Mouse (Mus musculus) hindbrain, embryonic 13.5 days (tissue): ENCODE measurements around the gene Cyb561d2. TPM values are rescaled to one million over a fixed set of nuclear protein-coding genes. Genes with fewer than 3 reads are reported as not detected.

ENCODE experiments used
- ATAC-seq: fragments of 200-750 bp; cut with Nextera tagmentation; 2 replicates; pipeline ENCODE4 v1.8.0; 2017; ENCODE audit warnings: moderate TSS enrichment; ENCODE audit not compliant: low FRiP score
- H3K27ac ChIP-seq: fragments of 300-500 bp; sonication (generic); 2 replicates; pipeline ENCODE4 v1.5.1; 2015; ENCODE audit warnings: inconsistent platforms, mild to moderate bottlenecking, moderate library complexity
- H3K27me3 ChIP-seq: fragments of 300-500 bp; sonication (generic); 2 replicates; pipeline ENCODE4 v1.6.1; 2015; ENCODE audit warnings: mild to moderate bottlenecking, inconsistent platforms
- H3K36me3 ChIP-seq: fragments of 300-500 bp; sonication (generic); 2 replicates; pipeline ENCODE4 v1.6.1; 2015; ENCODE audit warnings: mild to moderate bottlenecking, inconsistent platforms
- H3K4me1 ChIP-seq: fragments of 300-500 bp; sonication (generic); replicated peaks from 2 replicates; pipeline ENCODE4 v1.6.1; 2015; ENCODE audit warnings: inconsistent platforms
- H3K4me2 ChIP-seq: fragments of 300-500 bp; sonication (generic); 2 replicates; pipeline ENCODE4 v1.6.1; 2015; ENCODE audit warnings: inconsistent platforms, mild to moderate bottlenecking, moderate library complexity
- H3K4me3 ChIP-seq: fragments of 300-500 bp; sonication (generic); 2 replicates; pipeline ENCODE4 v1.5.1; 2015; ENCODE audit warnings: mild to moderate bottlenecking, inconsistent platforms
- H3K9ac ChIP-seq: fragments of 300-500 bp; sonication (generic); 2 replicates; pipeline ENCODE4 v1.6.1; 2015; ENCODE audit warnings: mild to moderate bottlenecking, inconsistent platforms
- H3K9me3 ChIP-seq: fragments of 300-500 bp; sonication (generic); 2 replicates; pipeline ENCODE4 v1.6.1; 2016; ENCODE audit warnings: inconsistent platforms
- WGBS: fragments of 180-500 bp; shearing (Covaris S2); methylation state at CpG from one replicate; pipeline ENCODE4 v1.1.7; 2015; 5-methylcytosine and 5-hydroxymethylcytosine counted together
- polyA plus RNA-seq: library from polyadenylated mRNA; unstranded; fragments of >200 nt; fragmentation: Nextera tagmentation; extraction: Ambion mirVana; gene quantifications from 2 replicates; pipeline ENCODE4 v1.2.1, GENCODE M21; 2015

The Cyb561d2 gene
- polyA plus RNA-seq, 1 experiment from 2014 or later = 38.9 TPM

- no peak; the same call in 1 of the 2 replicates for ATAC-seq
- H3K9ac ChIP-seq = peak overlapping the region; percentile 55
- peaks cover 58% of the 10 kb centered on the region for H3K27me3 ChIP-seq
- H3K4me3 ChIP-seq = peak overlapping the region; percentile 26
- H3K4me2 ChIP-seq = peak overlapping the region; percentile 46
- H3K27ac ChIP-seq = no peak overlapping the region
- no peaks in the 10 kb centered on the region for H3K9me3 ChIP-seq
- peaks cover 27% of the 10 kb centered on the region for H3K4me1 ChIP-seq
- H3K36me3 ChIP-seq = peaks cover 28% of the 10 kb centered on the region
- 7% methylated on average over 42 of the region's 44 CpGs for WGBS
Observed at GRCm38 (mm10) chr9:107526198-107527026, 15.6 kb downstream of the Cyb561d2 start.

DNA sequence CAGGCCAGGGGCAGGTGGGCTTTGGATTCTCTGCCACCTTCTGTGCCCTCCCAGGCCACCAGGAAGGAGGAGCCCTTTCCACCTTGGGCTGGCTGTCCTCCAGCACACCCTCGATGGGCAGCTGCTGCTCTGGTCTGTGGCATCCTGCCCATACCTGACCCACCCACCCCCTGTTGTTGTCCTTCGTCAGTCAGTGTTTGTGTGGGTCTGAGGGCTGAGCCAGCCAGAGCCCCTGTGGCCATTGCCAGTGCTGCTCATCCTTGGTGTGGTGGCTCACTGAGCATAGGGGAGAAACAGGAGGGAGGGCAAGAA is 19.6 kb downstream of the Cyb561d2 start:
- WGBS = 27% methylated on average over 2 of the region's 2 CpGs
- Histone ChIP-seq H3K9ac (peak overlapping the region; percentile 53; the same call in 1 of the 2 replicates), H3K4me2 (peak overlapping the region; percentile 19; the same call in 1 of the 2 replicates), H3K27ac (peak overlapping the region; percentile 52), H3K9me3 (no peaks in the 10 kb centered on the region), H3K36me3 (peaks cover 38% of the 10 kb centered on the region), H3K27me3 (peaks cover 42% of the 10 kb centered on the region), H3K4me1 (peaks cover 41% of the 10 kb centered on the region), H3K4me3 (no peak overlapping the region)
- ATAC-seq = no peak

GRCm38 (mm10) chr9:107521711-107522399 is 20.1 kb downstream of the Cyb561d2 start:
- 24% methylated on average over 25 of the region's 25 CpGs for WGBS
- peak overlapping the region; percentile 53; the same call in 1 of the 2 replicates for H3K9ac ChIP-seq
- no peak for ATAC-seq

GRCm38 (mm10) chr9:107521190-107521589 is 20.8 kb downstream of the Cyb561d2 start:
- no peaks in the 10 kb centered on the region for H3K9me3 ChIP-seq
- H3K9ac ChIP-seq = 0 out of 2 replicates have a peak overlapping the region, but pooled peaks have one; percentile 53
- H3K4me3 ChIP-seq = no peak overlapping the region
- no peak overlapping the region for H3K4me2 ChIP-seq
- H3K27ac ChIP-seq = 0 out of 2 replicates have a peak overlapping the region, but pooled peaks have one; percentile 9
- H3K4me1 ChIP-seq = peaks cover 29% of the 10 kb centered on the region
- WGBS = 62% methylated on average over 5 of the region's 5 CpGs
- no peak for ATAC-seq
- H3K27me3 ChIP-seq = peaks cover 31% of the 10 kb centered on the region
- H3K36me3 ChIP-seq = peaks cover 43% of the 10 kb centered on the region

More at GRCm38 (mm10) chr9:107521711-107522399, 20.1 kb downstream of the Cyb561d2 start:
- Histone ChIP-seq H3K4me1 (peaks cover 36% of the 10 kb centered on the region), H3K27me3 (peaks cover 37% of the 10 kb centered on the region), H3K4me3 (no peak overlapping the region), H3K4me2 (peak overlapping the region; percentile 19; the same call in 1 of the 2 replicates), H3K9me3 (no peaks in the 10 kb centered on the region), H3K27ac (peak overlapping the region; percentile 52), H3K36me3 (peaks cover 40% of the 10 kb centered on the region)

DNA sequence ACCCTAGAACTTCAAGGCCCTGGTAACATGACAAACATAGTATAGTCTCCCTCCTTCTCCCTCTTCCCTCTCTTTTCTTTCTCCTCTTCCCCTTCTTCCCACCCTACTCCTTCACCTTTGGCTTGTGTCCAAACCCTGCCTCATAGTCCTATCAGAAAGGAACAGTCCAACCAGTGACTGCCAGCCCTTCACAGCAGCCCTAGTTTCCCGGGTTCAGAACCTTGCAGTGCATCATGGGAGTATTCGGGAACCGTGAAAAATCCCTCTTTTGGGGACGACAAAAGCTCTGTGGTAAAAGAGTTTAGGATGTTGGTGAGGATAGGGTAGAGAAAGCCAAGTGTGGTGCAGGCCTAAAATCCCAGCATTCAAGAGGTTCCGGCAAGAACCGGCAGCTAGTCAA is 21.7 kb downstream of the Cyb561d2 start:
- peaks cover 35% of the 10 kb centered on the region for H3K36me3 ChIP-seq
- H3K27me3 ChIP-seq = peaks cover 22% of the 10 kb centered on the region
- no peak overlapping the region for H3K4me3 ChIP-seq
- no peaks in the 10 kb centered on the region for H3K9me3 ChIP-seq
- 36% methylated on average over 6 of the region's 6 CpGs for WGBS
- no peak overlapping the region for H3K4me2 ChIP-seq
- H3K4me1 ChIP-seq = peaks cover 28% of the 10 kb centered on the region
- ATAC-seq = no peak
- no peak overlapping the region for H3K9ac ChIP-seq
- peak overlapping the region; percentile 9; the same call in 1 of the 2 replicates for H3K27ac ChIP-seq

DNA sequence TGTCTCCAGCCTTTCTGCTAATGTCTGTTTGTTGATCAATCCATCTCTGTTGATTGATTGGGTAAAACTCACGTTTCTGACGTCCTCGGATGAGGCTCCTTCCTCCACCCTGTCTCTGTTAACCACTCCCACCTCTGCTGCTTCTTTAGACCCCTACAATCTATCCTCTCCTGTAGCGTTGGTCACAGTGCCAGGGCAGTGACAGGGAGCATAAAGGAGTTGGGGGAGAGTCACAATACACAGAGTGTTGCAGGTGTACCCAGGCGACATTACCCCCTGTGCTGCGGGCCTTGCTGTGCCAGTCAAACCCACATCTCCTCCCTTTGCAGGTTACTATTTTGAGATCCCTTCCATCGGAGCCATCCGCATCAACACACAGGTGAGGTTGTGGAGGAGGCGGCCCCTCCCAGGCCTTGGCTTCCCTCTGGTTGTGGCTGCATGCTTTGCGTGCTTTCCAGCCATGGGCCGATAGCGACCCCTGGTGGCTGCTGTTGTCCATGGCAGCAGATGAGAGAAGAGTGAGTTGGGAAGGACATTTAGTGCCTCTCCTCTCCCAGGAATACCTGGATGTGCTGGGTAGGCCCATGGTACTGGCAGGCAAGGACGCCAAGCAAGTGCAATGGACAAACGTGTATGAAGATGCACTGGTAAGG is 27.6 kb downstream of the Cyb561d2 start:
- no peaks in the 10 kb centered on the region for H3K9me3 ChIP-seq
- ATAC-seq = 0 out of 2 replicates have a peak, but pooled peaks have one; percentile 34
- peak overlapping the region; percentile 51 for H3K9ac ChIP-seq
- 16% methylated on average over 14 of the region's 14 CpGs for WGBS
- peaks cover 18% of the 10 kb centered on the region for H3K36me3 ChIP-seq
- 0 out of 2 replicates have a peak, but pooled peaks cover 3% of the 10 kb centered on the region for H3K27me3 ChIP-seq
- H3K27ac ChIP-seq = peak overlapping the region; percentile 89
- no peak overlapping the region for H3K4me3 ChIP-seq
- peaks cover 51% of the 10 kb centered on the region for H3K4me1 ChIP-seq
- no peak overlapping the region for H3K4me2 ChIP-seq

DNA sequence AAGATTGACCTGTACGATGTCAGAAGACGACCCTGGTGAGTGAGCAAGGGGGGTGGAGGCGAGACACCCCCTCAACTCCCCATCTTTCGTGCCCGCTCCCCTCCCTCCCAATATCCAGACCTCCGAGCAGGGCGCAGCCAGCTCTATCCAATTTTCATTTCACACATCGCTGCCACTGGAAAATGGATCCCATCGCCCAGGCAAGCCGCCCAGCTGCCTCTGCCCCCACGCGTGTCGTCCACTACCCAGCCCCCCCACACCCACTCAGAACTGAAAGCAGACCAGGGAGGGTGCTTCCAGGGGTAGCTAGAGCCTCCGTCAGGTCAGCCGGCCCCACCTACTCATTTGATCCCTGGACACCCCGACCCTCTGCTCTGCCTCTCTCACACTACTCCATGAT is 29.7 kb downstream of the Cyb561d2 start:
- Histone ChIP-seq H3K27me3 (no peaks in the 10 kb centered on the region), H3K4me3 (no peak overlapping the region), H3K9me3 (no peaks in the 10 kb centered on the region), H3K27ac (peak overlapping the region; percentile 89), H3K4me2 (no peak overlapping the region), H3K4me1 (peaks cover 72% of the 10 kb centered on the region), H3K9ac (no peak overlapping the region), H3K36me3 (peaks cover 5% of the 10 kb centered on the region)
- WGBS = 31% methylated on average over 16 of the region's 16 CpGs
- ATAC-seq = no peak

DNA sequence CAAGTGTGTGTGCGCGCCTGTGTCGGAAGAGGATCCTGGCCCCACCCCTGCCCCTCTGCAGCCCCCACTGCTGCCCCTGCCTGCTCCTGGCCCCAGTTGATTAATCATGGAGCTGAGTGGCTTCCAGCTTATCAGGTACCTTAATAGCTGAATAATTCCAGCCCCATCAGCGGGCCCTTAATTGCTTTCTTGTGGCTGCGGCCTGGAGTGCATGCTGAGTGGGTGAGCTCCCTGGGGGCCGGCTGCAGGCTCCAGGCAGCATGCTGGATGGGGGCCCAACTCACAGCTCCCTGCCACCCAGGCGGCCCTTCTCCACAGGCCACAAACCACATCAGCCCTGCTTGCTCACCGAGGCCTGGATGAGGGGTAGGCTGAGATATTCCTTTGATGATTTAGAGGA is 30.6 kb downstream of the Cyb561d2 start:
- 44% methylated on average over 8 of the region's 8 CpGs for WGBS
- peak overlapping the region; percentile 20; the same call in 1 of the 2 replicates for H3K9ac ChIP-seq

DNA sequence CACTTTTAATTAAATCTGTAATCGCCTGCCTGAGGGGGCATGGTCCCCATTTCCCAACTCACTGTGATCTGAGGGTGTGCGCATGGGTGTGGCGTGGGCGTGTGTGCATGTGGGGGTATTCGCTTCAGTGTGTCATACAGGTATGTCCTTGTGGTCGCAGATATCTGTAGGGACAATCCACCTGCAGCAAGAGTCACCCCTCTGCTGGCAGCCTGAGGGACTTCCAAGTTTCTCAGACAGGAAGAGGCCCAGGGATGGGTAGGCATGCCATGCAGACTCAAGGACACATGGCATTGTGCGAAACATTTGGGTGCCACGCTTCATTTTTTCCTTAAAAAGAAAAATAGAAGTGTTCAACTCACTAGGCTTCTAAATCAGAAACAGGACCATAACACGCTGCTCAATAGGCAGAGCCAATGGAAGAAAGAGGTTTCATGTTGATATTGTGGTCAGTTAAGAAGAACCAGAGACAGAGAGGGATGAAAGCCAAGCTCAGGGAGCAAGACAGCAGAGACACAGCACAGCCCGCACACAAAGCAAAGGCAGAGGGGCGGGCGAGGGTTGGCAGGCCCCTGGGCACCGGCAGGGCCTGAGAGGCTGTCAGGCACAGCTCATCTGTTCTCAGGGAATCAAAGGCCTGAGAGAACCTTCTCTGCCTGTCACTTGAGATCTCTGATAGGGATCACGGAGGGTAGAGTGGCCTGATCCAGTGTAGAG is 31.5 kb downstream of the Cyb561d2 start:
- Histone ChIP-seq H3K4me2 (no peak overlapping the region), H3K4me1 (peaks cover 90% of the 10 kb centered on the region), H3K9me3 (no peaks in the 10 kb centered on the region), H3K9ac (peak overlapping the region; percentile 13), H3K36me3 (no peaks in the 10 kb centered on the region; the same call in none of the 2 replicates), H3K4me3 (no peak overlapping the region), H3K27ac (peak overlapping the region; percentile 89), H3K27me3 (no peaks in the 10 kb centered on the region)
- no peak for ATAC-seq
- WGBS = 75% methylated on average over 14 of the region's 14 CpGs

More for the DNA sequence above, 30.6 kb downstream of the Cyb561d2 start:
- Histone ChIP-seq H3K27me3 (no peaks in the 10 kb centered on the region), H3K4me3 (no peak overlapping the region), H3K4me1 (peaks cover 81% of the 10 kb centered on the region), H3K27ac (peak overlapping the region; percentile 89), H3K9me3 (no peaks in the 10 kb centered on the region), H3K36me3 (no peaks in the 10 kb centered on the region; the same call in none of the 2 replicates), H3K4me2 (no peak overlapping the region)
- no peak for ATAC-seq

- Histone ChIP-seq H3K36me3 (no peaks in the 10 kb centered on the region; the same call in 1 of the 2 replicates), H3K9me3 (no peaks in the 10 kb centered on the region), H3K27me3 (no peaks in the 10 kb centered on the region), H3K4me2 (no peak overlapping the region), H3K9ac (0 out of 2 replicates have a peak overlapping the region, but pooled peaks have one; percentile 35), H3K4me3 (no peak overlapping the region), H3K27ac (peak overlapping the region; percentile 89), H3K4me1 (peaks cover 100% of the 10 kb centered on the region)
- WGBS = 48% methylated on average over 10 of the region's 10 CpGs
- no peak for ATAC-seq
Observed at GRCm38 (mm10) chr9:107508266-107508665, 33.7 kb downstream of the Cyb561d2 start.
